Comparison of ENCODE assay signal across 19 mouse cellular contexts in genomic region chr12:105338256-105338977, GRCm38 (mm10). TPM values are rescaled to one million over a fixed set of nuclear protein-coding genes. Genes with fewer than 3 reads are reported as not detected.
DNase-seq lines count a peak whose midpoint lies in the region; ATAC-seq and TF ChIP-seq lines count a peak whose summit lies in the region.
"Had no signal": no experiment of that assay in that cellular context is flagged by ENCODE, and none has a peak within 500 bp of the region (broad histone marks: within the 10 kb centered on the region; RNA-seq: fewer than 3 reads in every experiment).

No protein-coding gene starts in this region.

- H3K4me1 ChIP-seq in hindbrain, embryonic 14.5 days (replicated peaks; ENCODE audit: control insufficient read depth, insufficient read depth, low read length), result peaks cover 24% of the 10 kb centered on the region
- H3K4me1 ChIP-seq in neural tube, embryonic 15.5 days, result peaks cover 57% of the 10 kb centered on the region
- H3K4me1 ChIP-seq: liver, embryonic 15.5 days had no signal

- H3K9me3 ChIP-seq in hindbrain, embryonic 14.5 days (ENCODE audit: control insufficient read depth, low read length), result no peaks in the 10 kb centered on the region
- no peaks in the 10 kb centered on the region for H3K9me3 ChIP-seq in neural tube, embryonic 15.5 days (replicated peaks)
- H3K9me3 ChIP-seq: embryonic facial prominence, embryonic 13.5 days; heart, embryonic 15.5 days; liver, embryonic 15.5 days had no signal

- no peaks in the 10 kb centered on the region; the same call in 1 of the 2 replicates for H3K27me3 ChIP-seq in hindbrain, embryonic 14.5 days (ENCODE audit: control insufficient read depth, insufficient read depth, low read length)
- 0 out of 2 replicates have a peak, but pooled peaks cover 4% of the 10 kb centered on the region for H3K27me3 ChIP-seq in neural tube, embryonic 15.5 days (replicated peaks)

- no peak overlapping the region for H3K27ac ChIP-seq in layer of hippocampus, adult 2 months
- H3K27ac ChIP-seq in hindbrain, embryonic 14.5 days, result no peak overlapping the region
- H3K27ac ChIP-seq in neural tube, embryonic 15.5 days (replicated peaks), result 0 out of 2 replicates have a peak overlapping the region, but pooled peaks have one; percentile 91
- H3K27ac ChIP-seq: embryonic facial prominence, embryonic 13.5 days; heart, embryonic 15.5 days; liver, embryonic 15.5 days had no signal

- no peaks in the 10 kb centered on the region for H3K36me3 ChIP-seq in hindbrain, embryonic 14.5 days (replicated peaks; ENCODE audit: control insufficient read depth, insufficient read depth)
- no peaks in the 10 kb centered on the region for H3K36me3 ChIP-seq in neural tube, embryonic 15.5 days
- H3K36me3 ChIP-seq: embryonic facial prominence, embryonic 13.5 days; heart, embryonic 15.5 days; liver, embryonic 15.5 days had no signal

- no peak; the same call in 1 of the 2 replicates for TF ChIP-seq CTCF in layer of hippocampus, adult 2 months (conservative IDR thresholded peaks at IDR 0.05)

- WGBS in hindbrain, embryonic 14.5 days, result 78% methylated on average over 11 of the region's 11 CpGs
- WGBS in neural tube, embryonic 15.5 days, result 77% methylated on average over 11 of the region's 11 CpGs

- DNase-seq in layer of hippocampus, adult 2 months (ENCODE audit: low spot score in 2 of 2), result no peak
- DNase-seq in layer of hippocampus, adult 9-11 months, result no peak
- peak; percentile 67 for DNase-seq in cerebellum, adult 8-10 months
- no peak for DNase-seq in hindbrain, embryonic 14.5 days (ENCODE audit: low spot score)
- no peak for DNase-seq in heart, postnatal 4 days
- DNase-seq in embryo, embryonic 10 days (ENCODE audit: low spot score), result no peak
- DNase-seq: adrenal gland, postnatal 14 days; kidney, postnatal 10 days; layer of hippocampus, postnatal 36 days; lung, postnatal 14 days; right cerebral cortex, postnatal 14 days had no signal

- no peak for ATAC-seq in hindbrain, embryonic 14.5 days (ENCODE audit: low FRiP score)
- ATAC-seq in neural tube, embryonic 15.5 days (ENCODE audit: low FRiP score), result no peak
- ATAC-seq: inflammation-experienced regulatory T-cells, adult 6 months had no signal

- H3K9ac ChIP-seq in hindbrain, embryonic 14.5 days, result peak overlapping the region; percentile 80; the same call in 1 of the 2 replicates
- H3K9ac ChIP-seq in neural tube, embryonic 15.5 days (replicated peaks), result peak overlapping the region; percentile 11
- H3K9ac ChIP-seq: heart, embryonic 15.5 days; liver, embryonic 15.5 days had no signal

- H3K4me3 ChIP-seq in layer of hippocampus, adult 2 months, result peak overlapping the region; percentile 77; the same call in 1 of the 2 replicates
- H3K4me3 ChIP-seq in hindbrain, embryonic 14.5 days (replicated peaks; ENCODE audit: low read length), result peak overlapping the region; percentile 77
- peak overlapping the region; percentile 79 for H3K4me3 ChIP-seq in neural tube, embryonic 15.5 days (replicated peaks)
- H3K4me3 ChIP-seq: heart, embryonic 15.5 days; liver, embryonic 15.5 days had no signal

- H3K4me2 ChIP-seq in hindbrain, embryonic 14.5 days (replicated peaks), result peak overlapping the region; percentile 87
- H3K4me2 ChIP-seq in neural tube, embryonic 15.5 days, result peak overlapping the region; percentile 89
- H3K4me2 ChIP-seq: liver, embryonic 15.5 days had no signal

RNA-seq across cellular contexts. Expression of gene Tunar, which starts 4.7 kb away (rescaled TPM):
- total RNA-seq in layer of hippocampus, adult 2 months (2021), result 10 to 100 TPM; 16.6 to 17.3 TPM
- 20.3 and 25.9 TPM in 2 replicates for polyA plus RNA-seq in hindbrain, embryonic 14.5 days (2014; fragmentation: Nextera tagmentation; extraction: Ambion mirVana)
- 24.1 and 24.2 TPM in 2 replicates for polyA plus RNA-seq in neural tube, embryonic 15.5 days (2015; fragmentation: Nextera tagmentation; extraction: Ambion mirVana)
- not detected for total RNA-seq in heart, postnatal 4 days (2021)
- total RNA-seq: gastrocnemius, postnatal 4 days; MEL had no signal
- polyA plus RNA-seq: heart, embryonic 15.5 days; inflammation-experienced regulatory T-cells, adult 6 months; urinary bladder, adult 2 months had no signal

Comparison
In these comparisons a context has a peak if more than half of its experiments do, and no peak if none do; other contexts are left out.
1. RNA of gene Tunar, which starts 4.7 kb away (total RNA-seq): 16.6 to 17.3 TPM in layer of hippocampus, adult 2 months; not detected in heart, postnatal 4 days; every median in the first group is over 10 times any median in the second.
2. Peak in every context shown above with its lines, with median percentiles within 50 percentile points of each other: H3K4me3 ChIP-seq.